Mouse (Mus musculus) embryonic fibroblast, embryonic 13.5 days (primary cell): ENCODE measurements around the gene Prune2. TPM values are rescaled to one million over a fixed set of nuclear protein-coding genes. Genes with fewer than 3 reads are reported as not detected.

Experiments used
- H3K27ac ChIP-seq: 2 replicates; pipeline ENCODE4 v1.5.1; 2012; ENCODE audit warnings: low read length, control low read depth, inconsistent platforms; ENCODE audit not compliant: insufficient read depth
- H3K4me1 ChIP-seq: 2 replicates; pipeline ENCODE4 v1.6.1; 2011; ENCODE audit warnings: low read length; ENCODE audit not compliant: control insufficient read depth, insufficient read depth
- H3K4me3 ChIP-seq: 2 replicates; pipeline ENCODE4 v1.5.1; 2011; ENCODE audit warnings: mild to moderate bottlenecking, control low read depth, low read length; ENCODE audit not compliant: insufficient read depth
- CTCF ChIP-seq: IDR thresholded peaks from 2 replicates; pipeline ENCODE4 v1.5.1; 2011; ENCODE audit warnings: mild to moderate bottlenecking, control low read depth, low read length, moderate library complexity, borderline replicate concordance; ENCODE audit not compliant: insufficient read depth
- POLR2A ChIP-seq: IDR thresholded peaks from 2 replicates; pipeline ENCODE4 v1.6.1; 2011; ENCODE audit warnings: low read depth, mild to moderate bottlenecking, control low read depth, low read length, moderate library complexity
- polyA plus RNA-seq: library from polyadenylated mRNA; stranded (reverse); fragments of >200 nt; gene quantifications from 2 replicates; pipeline ENCODE4 v1.2.4, GENCODE M21; 2011; ENCODE audit warnings: low read depth; ENCODE audit not compliant: missing spikeins, insufficient read length

Gene Prune2
- polyA plus RNA-seq, 1 experiment = 7.8 TPM

GRCm38 (mm10) chr19:17180506-17180905 lies 224.6 kb downstream of the Prune2 start:
- Histone ChIP-seq H3K4me3 (no peak overlapping the region), H3K27ac (no peak overlapping the region), H3K4me1 (no peaks in the 10 kb centered on the region)
- TF ChIP-seq POLR2A (no peak), CTCF (no peak)

- H3K27ac ChIP-seq = no peak overlapping the region
- TF ChIP-seq POLR2A = no peak
- TF ChIP-seq CTCF = no peak
- no peaks in the 10 kb centered on the region for H3K4me1 ChIP-seq
- H3K4me3 ChIP-seq = no peak overlapping the region
Observed at GRCm38 (mm10) chr19:17194730-17195129, 238.8 kb downstream of the Prune2 start.

GRCm38 (mm10) chr19:17199059-17199458 lies 243.1 kb downstream of the Prune2 start:
- H3K4me1 ChIP-seq = no peaks in the 10 kb centered on the region
- H3K4me3 ChIP-seq = no peak overlapping the region
- H3K27ac ChIP-seq = no peak overlapping the region
- no peak for TF ChIP-seq POLR2A
- TF ChIP-seq CTCF = no peak

GRCm38 (mm10) chr19:17207141-17207540 lies 251.2 kb downstream of the Prune2 start:
- TF ChIP-seq POLR2A = no peak
- no peak for TF ChIP-seq CTCF
- no peak overlapping the region for H3K4me3 ChIP-seq
- no peak overlapping the region for H3K27ac ChIP-seq
- no peaks in the 10 kb centered on the region for H3K4me1 ChIP-seq

- no peak overlapping the region for H3K27ac ChIP-seq
- H3K4me1 ChIP-seq = no peaks in the 10 kb centered on the region
- no peak for TF ChIP-seq CTCF
- no peak for TF ChIP-seq POLR2A
- no peak overlapping the region for H3K4me3 ChIP-seq
Observed at GRCm38 (mm10) chr19:17210541-17210940, 254.6 kb downstream of the Prune2 start.

- Histone ChIP-seq H3K4me1 (0 out of 2 replicates have a peak, but pooled peaks cover 3% of the 10 kb centered on the region), H3K27ac (no peak overlapping the region), H3K4me3 (no peak overlapping the region)
- TF ChIP-seq CTCF (no peak), POLR2A (no peak)
Observed at GRCm38 (mm10) chr19:17214896-17215520, 259.1 kb downstream of the Prune2 start.

- Histone ChIP-seq H3K27ac (no peak overlapping the region), H3K4me3 (no peak overlapping the region), H3K4me1 (peaks cover 7% of the 10 kb centered on the region)
- TF ChIP-seq POLR2A (no peak), CTCF (no peak)
Observed at GRCm38 (mm10) chr19:17218195-17218594, 262.3 kb downstream of the Prune2 start.

GRCm38 (mm10) chr19:17223801-17224200 lies 267.9 kb downstream of the Prune2 start:
- H3K4me1 ChIP-seq = peaks cover 21% of the 10 kb centered on the region
- no peak overlapping the region for H3K4me3 ChIP-seq
- no peak for TF ChIP-seq POLR2A
- TF ChIP-seq CTCF = no peak
- 0 out of 2 replicates have a peak overlapping the region, but pooled peaks have one; percentile 30 for H3K27ac ChIP-seq

- TF ChIP-seq POLR2A (no peak), CTCF (no peak)
- peak overlapping the region; percentile 28 for H3K27ac ChIP-seq
Observed at GRCm38 (mm10) chr19:17225570-17226083, 269.7 kb downstream of the Prune2 start.

GRCm38 (mm10) chr19:17226096-17226495 lies 270.2 kb downstream of the Prune2 start:
- H3K27ac ChIP-seq = peak overlapping the region; percentile 28

More at GRCm38 (mm10) chr19:17225570-17226083, 269.7 kb downstream of the Prune2 start:
- no peak overlapping the region for H3K4me3 ChIP-seq
- peaks cover 21% of the 10 kb centered on the region for H3K4me1 ChIP-seq

More at GRCm38 (mm10) chr19:17226096-17226495, 270.2 kb downstream of the Prune2 start:
- Histone ChIP-seq H3K4me1 (peaks cover 21% of the 10 kb centered on the region), H3K4me3 (no peak overlapping the region)
- TF ChIP-seq POLR2A = no peak
- TF ChIP-seq CTCF = no peak
